Mouse (Mus musculus) C2C12 (cell line): ENCODE measurements around the gene Nmt1. TPM values are rescaled to one million over a fixed set of nuclear protein-coding genes. Genes with fewer than 3 reads are reported as not detected.

Experiments used
- H3K27me3 ChIP-seq: one replicate; pipeline ENCODE4 v1.6.1; 2011; ENCODE audit not compliant: control insufficient read depth, insufficient read depth, insufficient read length
- H3K36me3 ChIP-seq: one replicate; pipeline ENCODE4 v1.6.1; 2011; ENCODE audit not compliant: control insufficient read depth, insufficient read depth
- H3K4me3 ChIP-seq: one replicate; pipeline ENCODE4 v1.5.1; 2011; ENCODE audit warnings: mild to moderate bottlenecking, control low read depth; ENCODE audit not compliant: poor library complexity, insufficient read depth, severe bottlenecking
- H3K79me2 ChIP-seq: one replicate; pipeline ENCODE4 v1.6.1; 2011; ENCODE audit not compliant: control insufficient read depth, insufficient read depth
- H3K79me3 ChIP-seq: one replicate; pipeline ENCODE4 v1.6.1; 2011; ENCODE audit warnings: low read depth, control low read depth
- H3ac ChIP-seq: one replicate; pipeline ENCODE3; 2011; ENCODE audit warnings: low read depth; ENCODE audit not compliant: control insufficient read depth, insufficient read length
- CEBPB ChIP-seq: IDR thresholded peaks from one replicate; pipeline ENCODE4 v1.6.1; 2011; ENCODE audit warnings: low read depth, mild to moderate bottlenecking, control low read depth, moderate library complexity
- CTCF ChIP-seq: IDR thresholded peaks from one replicate; pipeline ENCODE4 v1.5.1; 2011; ENCODE audit not compliant: control insufficient read depth, insufficient read depth, insufficient read length
- FOSL1 ChIP-seq: IDR thresholded peaks from one replicate; pipeline ENCODE4 v1.8.0; 2011; ENCODE audit warnings: mild to moderate bottlenecking, low read length; ENCODE audit not compliant: poor library complexity, insufficient read depth, severe bottlenecking
- MAX ChIP-seq: IDR thresholded peaks from one replicate; pipeline ENCODE4 v1.6.1; 2011; ENCODE audit warnings: mild to moderate bottlenecking, control low read depth
- MYOD1 ChIP-seq: IDR thresholded peaks from one replicate; pipeline ENCODE4 v1.6.1; 2011; ENCODE audit warnings: low read depth; ENCODE audit not compliant: control insufficient read depth, insufficient read length
- MYOG ChIP-seq: IDR thresholded peaks from one replicate; pipeline ENCODE4 v1.6.1; 2011; ENCODE audit not compliant: control insufficient read depth, insufficient read length; ENCODE audit errors: extremely low read depth
- USF1 ChIP-seq: IDR thresholded peaks from one replicate; pipeline ENCODE4 v1.6.1; 2011; ENCODE audit warnings: low read depth, mild to moderate bottlenecking, control low read depth, moderate library complexity
- polyA plus RNA-seq: library from polyadenylated mRNA; unstranded; fragments of >200 nt; fragmentation: generic; extraction: Trizol; gene quantifications from one replicate; pipeline ENCODE4 v1.2.1, GENCODE M21; 2012; ENCODE audit warnings: missing spikeins

Nmt1 gene
- polyA plus RNA-seq, 1 experiment: 64.9 TPM

GRCm38 (mm10) chr11:103017661-103018060, 10.3 kb upstream of the Nmt1 start:
- H3K79me3 ChIP-seq: peaks cover 28% of the 10 kb centered on the region
- H3K4me3 ChIP-seq: no peak overlapping the region
- H3K36me3 ChIP-seq: peaks cover 19% of the 10 kb centered on the region
- peaks cover 39% of the 10 kb centered on the region for H3K79me2 ChIP-seq
- H3ac ChIP-seq: no peak overlapping the region
- no peaks in the 10 kb centered on the region for H3K27me3 ChIP-seq
- no peak for TF ChIP-seq CEBPB
- TF ChIP-seq MAX: no peak
- TF ChIP-seq MYOG: no peak
- TF ChIP-seq CTCF: no peak
- TF ChIP-seq USF1: no peak
- TF ChIP-seq FOSL1: no peak

DNA sequence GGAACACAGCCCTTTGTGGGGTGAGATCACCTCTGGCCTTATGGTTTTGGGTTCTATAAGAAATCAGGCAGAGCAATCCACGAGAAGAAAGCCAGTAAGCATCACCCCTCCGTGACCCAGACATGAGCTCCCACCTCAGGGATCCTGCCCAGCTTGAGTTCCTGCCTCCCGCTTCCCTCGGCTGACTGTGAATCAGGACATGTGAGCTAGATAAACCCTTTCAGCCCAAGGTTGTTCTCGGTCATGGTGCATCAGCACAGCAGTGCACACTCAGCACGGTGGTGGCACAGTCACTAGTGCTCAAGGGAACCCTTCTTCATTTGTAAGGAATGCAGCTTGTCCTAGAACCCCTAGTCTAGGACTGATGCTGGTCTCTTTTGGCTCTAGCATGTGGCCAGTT, 9.1 kb upstream of the Nmt1 start:
- Histone ChIP-seq H3K79me3 (peaks cover 18% of the 10 kb centered on the region), H3K27me3 (no peaks in the 10 kb centered on the region), H3K36me3 (peaks cover 16% of the 10 kb centered on the region), H3K4me3 (no peak overlapping the region), H3ac (no peak overlapping the region), H3K79me2 (peaks cover 27% of the 10 kb centered on the region)
- TF ChIP-seq CTCF: no peak
- no peak for TF ChIP-seq USF1
- no peak for TF ChIP-seq CEBPB
- no peak for TF ChIP-seq MYOG
- no peak for TF ChIP-seq MYOD1
- no peak for TF ChIP-seq FOSL1

- Histone ChIP-seq H3K27me3 (no peaks in the 10 kb centered on the region), H3K79me3 (peaks cover 18% of the 10 kb centered on the region), H3K36me3 (peaks cover 16% of the 10 kb centered on the region), H3ac (no peak overlapping the region), H3K4me3 (no peak overlapping the region), H3K79me2 (peaks cover 25% of the 10 kb centered on the region)
- no peak for TF ChIP-seq MYOD1
- no peak for TF ChIP-seq MAX
- TF ChIP-seq CEBPB: no peak
- TF ChIP-seq MYOG: no peak
- TF ChIP-seq CTCF: no peak
- TF ChIP-seq FOSL1: no peak
- TF ChIP-seq USF1: no peak
Observed at GRCm38 (mm10) chr11:103019325-103019724, 8.7 kb upstream of the Nmt1 start.

DNA sequence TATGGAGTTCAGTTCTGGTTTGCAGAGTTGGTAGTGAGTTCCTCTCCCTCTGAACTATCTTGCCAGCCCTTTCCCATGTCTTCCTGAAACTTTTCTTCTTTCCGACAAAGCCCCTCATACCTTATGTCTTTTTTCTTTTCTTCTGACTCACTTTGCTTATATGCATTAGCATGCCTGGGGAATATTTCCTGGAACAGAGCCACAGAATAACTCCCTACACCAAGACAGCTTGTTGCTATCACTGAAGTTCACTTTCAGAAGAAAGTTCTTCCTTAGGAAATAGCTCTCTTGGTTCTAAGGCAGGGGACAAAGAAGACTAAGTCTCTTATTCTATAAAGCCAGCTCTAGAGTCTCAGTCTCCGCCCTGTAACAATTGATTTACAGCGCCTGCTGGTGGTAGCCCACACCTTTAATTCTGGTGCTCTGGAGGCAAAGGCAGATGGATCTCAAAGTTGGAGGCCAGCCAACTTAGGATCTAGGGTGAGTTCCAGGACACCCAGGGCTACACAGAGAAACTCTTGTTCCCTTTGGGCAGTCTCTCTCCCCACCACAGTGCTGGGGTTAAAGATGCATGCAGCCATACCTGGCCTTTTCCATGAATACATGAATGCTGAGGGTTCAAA, 7.2 kb upstream of the Nmt1 start:
- TF ChIP-seq USF1 (no peak), MAX (no peak), MYOG (no peak), CTCF (no peak), MYOD1 (no peak), FOSL1 (no peak), CEBPB (no peak)

DNA sequence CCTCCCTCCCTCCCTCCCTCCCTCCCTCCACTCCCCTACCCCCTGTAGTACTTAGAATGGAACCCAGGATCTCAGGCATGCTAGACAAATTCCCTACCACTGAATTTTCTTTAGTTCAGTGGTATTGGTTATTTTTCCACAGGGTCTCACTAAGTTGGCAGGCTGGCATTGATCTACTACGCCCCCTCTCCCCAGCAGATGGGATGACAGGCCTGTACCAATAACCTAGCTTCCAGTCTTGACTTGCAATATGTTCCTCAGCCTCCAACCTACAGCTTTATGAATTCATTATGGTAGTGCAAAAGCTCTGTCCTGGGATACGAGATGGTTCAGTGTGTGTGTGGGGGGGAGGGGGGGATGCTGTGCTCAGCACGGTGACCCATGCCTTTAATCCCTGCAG, 4.0 kb upstream of the Nmt1 start:
- peaks cover 14% of the 10 kb centered on the region for H3K79me3 ChIP-seq
- no peak overlapping the region for H3ac ChIP-seq
- H3K79me2 ChIP-seq: peaks cover 23% of the 10 kb centered on the region
- H3K36me3 ChIP-seq: peaks cover 39% of the 10 kb centered on the region
- H3K4me3 ChIP-seq: no peak overlapping the region
- TF ChIP-seq MYOD1: no peak
- TF ChIP-seq CTCF: no peak
- no peak for TF ChIP-seq MAX
- TF ChIP-seq CEBPB: no peak
- TF ChIP-seq MYOG: no peak
- no peak for TF ChIP-seq FOSL1
- no peaks in the 10 kb centered on the region for H3K27me3 ChIP-seq

More for the DNA sequence above, 7.2 kb upstream of the Nmt1 start:
- H3K36me3 ChIP-seq: peaks cover 29% of the 10 kb centered on the region
- H3K79me2 ChIP-seq: peaks cover 10% of the 10 kb centered on the region
- peaks cover 5% of the 10 kb centered on the region for H3K79me3 ChIP-seq
- H3ac ChIP-seq: no peak overlapping the region
- no peak overlapping the region for H3K4me3 ChIP-seq
- no peaks in the 10 kb centered on the region for H3K27me3 ChIP-seq

GRCm38 (mm10) chr11:103026901-103027300, 1.1 kb upstream of the Nmt1 start:
- H3ac ChIP-seq: peak overlapping the region; percentile 18
- H3K27me3 ChIP-seq: no peaks in the 10 kb centered on the region
- H3K36me3 ChIP-seq: peaks cover 45% of the 10 kb centered on the region
- peak overlapping the region; percentile 82 for H3K4me3 ChIP-seq
- no peak for TF ChIP-seq FOSL1
- no peak for TF ChIP-seq USF1
- TF ChIP-seq MYOG: no peak
- no peak for TF ChIP-seq CEBPB
- TF ChIP-seq MYOD1: no peak
- no peak for TF ChIP-seq MAX
- TF ChIP-seq CTCF: no peak
- H3K79me2 ChIP-seq: peaks cover 52% of the 10 kb centered on the region
- H3K79me3 ChIP-seq: peaks cover 43% of the 10 kb centered on the region
